Mouse (Mus musculus) brain, adult 2 months (tissue): ENCODE results near the gene Adarb2.

Source experiments
- DNase-seq: peaks from one replicate; pipeline ENCODE4 v3.0.0; 2011; ENCODE audit warnings: low read depth, low spot score

Adarb2 gene

GRCm38 (mm10) chr13:8484592-8485272, 282.1 kb downstream of the Adarb2 start:
- peak; percentile 79 for DNase-seq

- no peak for DNase-seq
Observed at GRCm38 (mm10) chr13:8487756-8488434, 285.2 kb downstream of the Adarb2 start.

- no peak for DNase-seq
Observed at GRCm38 (mm10) chr13:8493363-8493762, 290.7 kb downstream of the Adarb2 start.

DNA sequence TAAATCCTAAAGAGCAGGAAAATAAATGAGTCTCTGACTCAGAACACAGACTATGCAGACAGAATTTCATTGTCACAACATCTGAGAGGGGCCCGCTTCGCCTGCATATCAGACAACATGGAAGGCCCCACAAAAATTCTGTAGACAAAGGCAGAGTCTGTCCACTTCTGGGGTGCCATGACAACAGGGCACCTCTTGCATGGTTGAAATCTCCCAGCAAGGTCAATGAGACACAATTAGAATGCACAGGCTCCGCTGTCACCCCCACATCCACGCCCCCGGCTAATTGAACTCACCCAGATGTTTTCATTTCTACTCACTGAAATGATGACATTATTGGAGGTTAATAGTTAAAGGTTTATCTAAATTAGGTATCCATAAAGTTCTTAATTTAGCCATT, 296.9 kb downstream of the Adarb2 start:
- no peak for DNase-seq

GRCm38 (mm10) chr13:8511069-8511817, 308.6 kb downstream of the Adarb2 start:
- DNase-seq, result peak; percentile 24

DNA sequence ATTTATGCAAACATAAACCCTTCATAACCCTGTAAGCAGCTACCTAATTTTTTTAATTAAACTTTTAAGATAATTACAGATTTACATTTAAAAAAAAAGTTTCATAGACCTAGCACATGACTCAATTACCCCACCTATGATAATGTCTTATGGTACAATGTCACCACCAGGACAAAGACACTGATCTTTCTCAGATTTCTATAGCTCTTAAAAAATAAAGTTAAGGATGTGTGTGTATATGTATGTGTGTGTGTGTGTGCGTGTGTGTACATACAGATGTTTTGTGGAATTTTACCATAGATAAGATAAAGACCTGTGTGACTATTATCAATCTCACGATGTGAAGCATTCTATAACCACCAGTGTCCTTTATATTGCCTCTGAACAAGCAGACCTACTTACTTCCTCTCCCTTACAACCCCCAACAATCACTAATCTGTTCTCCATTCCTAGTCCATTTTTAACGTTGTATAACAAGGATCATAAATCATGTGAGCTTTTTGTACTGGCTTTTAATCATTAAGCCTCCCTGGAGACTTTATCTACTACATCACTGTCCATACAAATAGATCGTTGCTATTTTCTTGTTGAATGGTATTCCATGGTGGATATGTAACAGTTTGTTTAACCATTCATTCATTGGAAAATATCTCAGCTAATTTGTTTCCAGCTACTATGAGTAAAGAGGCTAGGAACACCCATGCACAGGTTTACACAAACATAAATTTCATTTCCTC, 313.5 kb downstream of the Adarb2 start:
- DNase-seq, result no peak

DNA sequence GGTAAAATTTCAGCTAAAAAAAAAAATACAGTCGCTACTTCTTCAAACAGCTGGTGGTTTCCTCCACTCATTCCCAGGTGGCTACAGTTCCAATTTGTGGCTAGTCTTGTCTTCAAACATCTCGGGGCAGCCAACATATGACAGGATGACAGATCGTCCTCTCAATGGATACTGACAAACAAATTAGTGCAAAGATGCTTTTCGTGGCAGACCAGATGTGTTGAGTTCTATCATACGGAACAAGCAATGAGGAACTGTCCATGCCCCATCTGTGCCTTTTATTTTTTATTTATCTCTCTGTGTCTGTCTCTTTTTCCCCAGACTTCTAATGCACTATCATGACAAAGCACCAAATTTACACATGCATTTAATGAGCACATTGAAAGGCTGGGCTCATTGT, 316.5 kb downstream of the Adarb2 start:
- DNase-seq, result peak; percentile 17

GRCm38 (mm10) chr13:8525748-8526631, 323.3 kb downstream of the Adarb2 start:
- no peak for DNase-seq

- no peak for DNase-seq
Observed at GRCm38 (mm10) chr13:8534265-8535113, 331.8 kb downstream of the Adarb2 start.

DNA sequence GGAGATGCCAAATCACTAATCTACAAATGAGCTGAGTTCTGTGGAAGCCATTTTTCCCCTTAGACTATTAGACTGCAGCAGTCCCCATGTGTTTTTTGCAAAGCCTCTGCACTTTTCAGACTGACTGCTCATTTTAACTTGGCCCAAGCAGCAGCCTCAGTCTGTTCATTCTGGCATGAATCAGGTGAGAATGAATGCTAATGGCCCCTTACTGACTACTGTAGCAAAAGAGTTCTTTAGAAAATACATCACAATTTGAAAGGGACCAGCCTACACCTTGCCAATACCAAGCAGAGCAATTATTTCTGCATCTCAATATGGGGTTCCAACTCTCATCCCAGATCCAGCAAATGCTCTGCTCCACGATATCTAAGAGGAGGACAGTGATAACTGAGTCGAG, 335.8 kb downstream of the Adarb2 start:
- DNase-seq, result peak; percentile 15

GRCm38 (mm10) chr13:8538896-8539295, 336.2 kb downstream of the Adarb2 start:
- DNase-seq, result peak; percentile 31

- peak; percentile 51 for DNase-seq
Observed at GRCm38 (mm10) chr13:8542684-8543083, 340.0 kb downstream of the Adarb2 start.

- DNase-seq, result peak; percentile 73
Observed at GRCm38 (mm10) chr13:8552242-8552641, 349.6 kb downstream of the Adarb2 start.

DNA sequence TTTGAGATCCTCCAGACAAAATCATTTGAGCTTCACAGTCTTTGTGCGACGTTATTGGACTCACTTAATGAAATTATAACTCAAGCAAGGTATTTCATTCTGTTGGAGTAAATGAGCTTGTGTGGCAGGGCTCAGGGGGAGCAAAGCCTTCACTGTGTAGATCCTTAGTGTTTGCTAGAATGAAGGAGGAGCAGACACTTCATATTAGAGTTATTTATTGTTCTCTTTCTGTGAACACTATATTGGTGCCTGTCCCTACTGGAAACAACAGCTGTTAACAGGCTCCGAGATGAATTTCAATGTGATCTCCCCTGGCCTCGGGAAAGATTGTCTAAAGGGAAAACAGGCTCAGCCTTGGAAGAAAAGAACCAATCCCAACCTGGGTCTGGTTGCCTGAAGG, 355.1 kb downstream of the Adarb2 start:
- DNase-seq, result no peak

DNA sequence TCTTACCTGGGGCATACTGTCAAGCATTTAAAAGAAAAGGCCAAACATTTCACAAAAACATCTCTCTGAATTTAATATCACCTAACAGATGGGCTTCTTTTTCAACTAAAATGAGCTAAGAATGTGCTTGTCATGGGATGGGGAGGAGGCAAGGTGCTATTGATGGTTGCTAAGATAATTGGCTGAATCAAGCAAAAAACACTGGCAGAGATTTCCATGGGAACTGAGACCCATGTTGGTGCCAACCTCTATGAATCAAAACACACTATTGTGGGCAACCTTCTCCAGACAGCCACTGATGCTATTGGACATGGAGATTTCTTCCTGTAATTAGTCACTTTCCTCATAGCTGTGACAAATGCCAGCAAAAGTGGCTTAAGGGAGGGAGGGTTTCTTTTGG, 357.8 kb downstream of the Adarb2 start:
- DNase-seq, result peak; percentile 59

DNA sequence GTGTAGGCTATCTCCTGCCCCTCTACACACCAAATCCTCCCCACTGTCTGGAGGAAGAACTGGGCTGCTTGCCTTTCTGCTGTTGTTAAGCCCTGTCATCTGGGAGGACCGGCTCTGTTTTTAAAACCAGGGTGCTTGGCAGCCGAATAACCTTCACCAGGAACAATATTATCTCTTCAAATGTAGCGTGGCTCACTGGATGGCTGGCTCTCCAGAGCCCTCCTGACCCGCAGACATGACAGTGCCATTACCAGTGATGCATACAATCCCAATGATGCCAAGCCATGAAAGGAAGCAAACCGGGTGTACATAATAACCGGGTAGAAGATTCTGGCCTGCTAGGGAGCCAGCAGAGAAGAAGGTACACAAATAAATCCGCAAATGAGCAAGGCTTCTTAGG, 360.5 kb downstream of the Adarb2 start:
- no peak for DNase-seq

GRCm38 (mm10) chr13:8567111-8568026, 364.7 kb downstream of the Adarb2 start:
- DNase-seq, result peak; percentile 22

- no peak for DNase-seq
Observed at GRCm38 (mm10) chr13:8570269-8570668, 367.6 kb downstream of the Adarb2 start.

DNA sequence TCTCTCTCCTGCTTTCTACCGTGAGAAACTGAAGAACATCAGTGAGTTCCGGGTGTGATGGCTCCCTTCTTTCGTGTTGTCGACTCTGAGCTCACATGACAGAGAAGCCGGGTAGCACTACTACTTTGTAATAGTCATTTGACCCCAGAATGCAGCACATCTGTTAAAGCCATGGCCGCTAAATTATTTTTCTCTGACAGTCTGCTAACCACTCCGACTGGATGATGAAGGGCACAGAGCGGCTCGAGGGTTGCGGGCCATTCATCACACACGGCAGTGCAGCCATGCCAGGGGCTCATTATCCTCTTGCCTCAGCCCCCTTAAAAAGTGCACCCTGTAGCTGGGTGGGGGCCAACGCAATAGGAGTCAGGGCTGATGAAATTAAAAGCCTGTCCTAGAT, 371.2 kb downstream of the Adarb2 start:
- no peak for DNase-seq
